Mouse (Mus musculus) brown adipose tissue, adult 24 weeks (tissue): ENCODE results near the gene Rab34. TPM values are rescaled to one million over a fixed set of nuclear protein-coding genes. Genes with fewer than 3 reads are reported as not detected.

ENCODE experiments used
- H3K27ac ChIP-seq: fragments of 200-500 bp; replicated peaks from 2 replicates; pipeline ENCODE4 v1.5.1; 2012; ENCODE audit warnings: low read depth, mild to moderate bottlenecking, low read length
- H3K4me1 ChIP-seq: fragments of 200-500 bp; 2 replicates; pipeline ENCODE4 v1.6.1; 2012; ENCODE audit warnings: low read length, mixed read lengths; ENCODE audit not compliant: control insufficient read depth, insufficient read depth, insufficient read length
- H3K4me3 ChIP-seq: fragments of 200-500 bp; 2 replicates; pipeline ENCODE4 v1.5.1; 2012; ENCODE audit warnings: low read depth, mild to moderate bottlenecking, low read length, moderate library complexity; ENCODE audit not compliant: insufficient read depth
- polyA plus RNA-seq: library from polyadenylated mRNA; stranded (reverse); fragments of >200 nt; gene quantifications from 2 replicates; pipeline ENCODE4 v1.2.4, GENCODE M21; 2012; ENCODE audit not compliant: missing spikeins, insufficient read depth, insufficient read length

The Rab34 gene
- polyA plus RNA-seq, 1 experiment: 78.8 TPM

- Histone ChIP-seq H3K27ac (no peak overlapping the region), H3K4me1 (no peaks in the 10 kb centered on the region), H3K4me3 (no peak overlapping the region)
These were observed 16.0 kb upstream of the Rab34 start for GRCm38 (mm10) chr11:78172034-78172747.

DNA sequence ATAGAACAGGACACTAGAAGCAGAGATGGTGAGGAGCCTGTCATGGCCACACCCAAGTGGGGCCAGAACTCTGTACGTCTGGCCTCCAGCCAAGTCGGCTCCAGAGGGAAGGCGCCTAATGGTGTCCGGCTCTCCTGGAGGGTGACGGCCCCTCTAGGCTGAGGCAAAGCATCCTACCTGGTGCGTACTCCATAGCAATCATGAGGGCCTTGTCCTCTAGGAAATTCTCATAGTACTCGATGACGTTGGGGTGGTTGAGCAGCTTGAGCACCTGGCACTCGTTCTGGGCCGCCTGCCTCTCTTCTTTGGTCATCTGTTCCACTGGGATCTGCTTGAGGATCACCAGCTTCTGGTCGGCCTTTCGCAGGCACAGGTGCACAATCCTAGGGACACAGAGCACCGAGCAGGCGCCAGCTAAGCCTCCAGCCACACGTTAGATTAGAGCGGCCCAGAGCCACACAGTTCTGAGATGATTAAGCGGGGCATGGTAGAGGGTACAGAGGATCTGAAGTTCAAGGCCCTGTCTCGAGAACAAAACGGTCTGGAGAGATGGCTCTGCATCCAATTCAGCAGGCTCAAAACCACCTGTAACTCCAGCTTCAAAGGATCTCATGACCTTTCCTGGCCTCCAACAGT is 15.4 kb upstream of the Rab34 start:
- no peak overlapping the region for H3K27ac ChIP-seq
- no peaks in the 10 kb centered on the region for H3K4me1 ChIP-seq
- no peak overlapping the region for H3K4me3 ChIP-seq

- H3K4me1 ChIP-seq: peaks cover 4% of the 10 kb centered on the region; the same call in 1 of the 2 replicates
- H3K4me3 ChIP-seq: no peak overlapping the region
- no peak overlapping the region for H3K27ac ChIP-seq
These were observed 13.7 kb upstream of the Rab34 start for GRCm38 (mm10) chr11:78174506-78174905.

DNA sequence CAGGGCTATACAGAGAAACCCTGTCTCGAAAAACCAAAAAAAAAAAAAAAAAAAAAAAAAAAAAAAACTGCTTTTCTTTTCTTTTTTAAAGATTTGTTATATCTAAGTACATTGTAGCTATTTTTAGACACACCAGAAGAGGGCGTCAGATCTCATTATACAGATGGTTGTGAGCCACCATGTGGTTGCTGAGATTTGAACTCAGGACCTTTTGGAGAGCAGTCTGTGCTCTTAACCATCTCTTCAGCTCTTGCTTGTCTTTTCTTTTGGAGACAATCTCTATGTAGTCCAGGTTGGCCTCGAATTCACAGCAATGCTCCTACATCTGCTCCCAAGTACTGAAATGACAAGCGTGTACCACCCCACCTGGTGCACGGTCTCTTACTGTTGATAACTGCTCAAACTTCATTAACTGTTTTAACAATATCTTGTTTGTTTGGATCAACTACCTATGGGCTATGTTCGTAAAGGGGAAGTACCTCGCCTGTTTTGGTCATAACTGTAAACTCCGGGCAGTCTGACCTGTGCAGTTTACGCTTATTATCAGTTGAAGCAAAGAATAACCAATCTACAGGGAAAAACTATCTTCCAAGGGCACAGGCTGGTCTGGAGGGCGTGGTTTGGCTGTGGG is 12.3 kb upstream of the Rab34 start:
- H3K27ac ChIP-seq: peak overlapping the region; percentile 11
- peaks cover 4% of the 10 kb centered on the region; the same call in 1 of the 2 replicates for H3K4me1 ChIP-seq
- H3K4me3 ChIP-seq: peak overlapping the region; percentile 95

DNA sequence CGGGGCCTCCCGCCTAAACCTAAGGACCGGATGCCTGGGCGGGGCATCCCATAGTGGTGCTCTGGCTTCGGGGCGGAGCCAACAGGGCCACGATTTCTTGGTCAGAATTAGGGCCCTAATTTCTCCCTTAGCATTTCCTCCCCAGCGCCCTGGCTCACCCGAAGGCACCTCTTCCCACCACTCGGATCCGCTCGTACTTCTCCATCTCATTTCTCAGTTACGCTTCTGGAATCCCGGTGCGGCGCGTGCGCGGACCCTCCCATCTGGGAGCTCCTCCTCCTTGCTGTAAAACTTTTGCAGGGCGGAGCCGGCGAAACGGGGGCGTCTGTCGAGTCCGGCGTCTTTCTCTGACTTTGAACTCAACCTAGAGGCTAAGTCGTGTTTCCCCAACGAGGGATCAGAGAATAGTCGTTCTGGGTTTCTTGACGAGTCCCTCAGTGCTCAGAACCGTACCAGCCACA is 11.8 kb upstream of the Rab34 start, which contains the start of the genes Nek8 and Tlcd1:
Nek8 (minus strand) TSS at position 274 of the 461 bp plus-strand sequence.
Tlcd1 (plus strand) TSS at position 310 of the 461 bp plus-strand sequence.
- Histone ChIP-seq H3K4me3 (peak within 1 kb of the TSS; percentile 95), H3K4me1 (peaks cover 4% of the 10 kb centered on the region; the same call in 1 of the 2 replicates), H3K27ac (peak within 1 kb of the TSS; percentile 91)

DNA sequence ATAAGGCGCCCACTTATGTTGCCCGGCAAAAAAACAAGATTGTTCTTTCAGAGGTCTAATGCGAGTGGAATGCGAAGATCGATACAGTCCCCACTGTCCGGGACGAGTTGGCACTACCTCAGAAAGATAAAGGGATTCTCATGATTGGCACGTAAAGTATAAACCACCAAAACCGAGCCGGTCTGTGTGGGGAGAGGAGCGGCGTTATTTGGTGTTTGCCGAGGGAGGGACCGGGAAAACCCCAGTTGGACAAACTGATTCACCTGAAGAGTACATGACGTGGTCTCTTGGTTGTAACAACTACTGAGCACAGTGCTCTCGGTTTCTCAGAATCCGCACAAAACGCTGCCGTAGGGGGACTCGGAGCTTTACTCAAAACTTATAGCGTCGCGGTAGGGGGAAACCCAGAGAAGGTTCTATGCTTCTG is 11.3 kb upstream of the Rab34 start:
- peak overlapping the region; percentile 95 for H3K4me3 ChIP-seq

GRCm38 (mm10) chr11:78177437-78177836 is 10.8 kb upstream of the Rab34 start:
- H3K4me3 ChIP-seq: peak overlapping the region; percentile 95
- 0 out of 2 replicates have a peak overlapping the region, but pooled peaks have one; percentile 4 for H3K27ac ChIP-seq

More for the DNA sequence above, 11.3 kb upstream of the Rab34 start:
- Histone ChIP-seq H3K4me1 (peaks cover 4% of the 10 kb centered on the region; the same call in 1 of the 2 replicates), H3K27ac (peak overlapping the region; percentile 44)

DNA sequence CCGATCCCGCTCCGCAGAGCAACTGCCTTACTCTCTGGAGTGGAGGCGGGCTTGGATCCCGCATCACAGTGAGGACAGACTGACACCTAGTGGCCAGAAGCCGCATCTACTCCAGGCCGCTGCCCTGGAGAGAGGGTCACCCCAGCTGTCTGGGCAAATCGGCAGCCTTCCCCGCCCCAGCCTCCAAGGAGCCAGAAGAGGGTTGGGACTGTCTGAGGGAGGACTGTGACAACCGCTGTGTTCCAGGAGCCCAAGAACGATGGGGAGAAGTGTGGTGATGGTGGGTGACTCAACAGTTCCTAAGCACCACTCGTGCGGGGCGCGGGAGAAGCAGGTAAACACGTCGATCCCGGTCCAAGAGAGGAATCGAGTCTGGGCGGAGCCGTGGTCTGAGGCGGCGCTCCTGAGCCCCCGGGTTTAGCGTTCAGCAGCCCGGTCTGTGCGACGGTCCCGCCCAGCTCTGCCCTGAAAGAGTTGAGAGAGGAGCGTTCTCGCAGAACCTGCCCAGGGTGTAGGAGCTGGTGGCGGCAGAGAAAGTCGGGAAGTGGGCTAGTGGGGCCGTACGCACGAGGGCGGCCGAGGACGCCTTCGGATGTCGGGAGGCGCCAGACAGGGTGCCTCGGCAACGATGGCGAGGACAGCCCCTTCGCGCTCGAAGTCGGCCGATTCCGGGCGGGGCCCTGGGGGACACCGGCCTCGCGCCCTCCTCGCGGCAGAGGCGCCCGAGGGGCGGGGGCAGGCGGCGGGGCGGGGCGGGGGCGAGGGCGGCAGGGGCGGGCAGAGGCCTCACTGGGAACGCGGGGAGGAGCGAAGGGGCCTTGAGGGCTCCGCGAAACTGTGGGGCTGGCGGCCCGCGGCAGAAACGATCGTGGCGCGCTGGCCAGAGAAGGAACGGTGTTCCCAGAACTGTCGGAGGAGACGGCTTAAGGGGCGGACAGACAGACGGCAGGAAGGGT is 10.0 kb upstream of the Rab34 start:
- Histone ChIP-seq H3K27ac (peak overlapping the region; percentile 69), H3K4me1 (peaks cover 4% of the 10 kb centered on the region; the same call in 1 of the 2 replicates), H3K4me3 (peak overlapping the region; percentile 95)

More at GRCm38 (mm10) chr11:78177437-78177836, 10.8 kb upstream of the Rab34 start:
- peaks cover 4% of the 10 kb centered on the region; the same call in 1 of the 2 replicates for H3K4me1 ChIP-seq

DNA sequence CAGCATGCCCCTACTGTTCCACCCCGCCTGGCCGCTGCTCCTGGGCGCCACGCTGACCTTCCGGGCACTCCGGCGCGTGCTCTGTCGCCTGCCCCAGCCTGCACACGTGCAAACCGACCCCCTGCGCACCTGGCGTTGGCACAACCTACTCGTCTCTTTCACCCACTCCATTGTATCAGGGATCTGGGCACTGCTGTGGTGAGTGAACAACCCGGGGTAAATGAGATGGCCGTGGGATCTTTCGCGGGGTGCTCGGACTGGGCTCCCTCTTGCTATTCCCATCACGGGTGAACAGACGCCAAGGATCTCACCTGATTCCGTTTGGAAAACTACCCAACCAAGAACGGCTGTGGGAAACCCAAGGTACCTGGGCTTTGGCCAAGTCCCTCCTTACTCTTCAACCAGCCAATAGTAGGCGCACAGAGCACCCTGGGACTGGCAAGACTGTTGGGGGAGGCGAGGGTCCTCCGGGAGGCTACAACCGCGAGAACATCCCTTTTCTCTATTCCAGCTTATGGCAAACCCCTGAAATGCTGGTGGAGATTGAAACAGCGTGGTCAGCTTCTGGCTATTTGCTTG is 9.3 kb upstream of the Rab34 start:
- H3K4me1 ChIP-seq: peaks cover 4% of the 10 kb centered on the region; the same call in 1 of the 2 replicates
- peak overlapping the region; percentile 66 for H3K4me3 ChIP-seq
- H3K27ac ChIP-seq: peak overlapping the region; percentile 69

DNA sequence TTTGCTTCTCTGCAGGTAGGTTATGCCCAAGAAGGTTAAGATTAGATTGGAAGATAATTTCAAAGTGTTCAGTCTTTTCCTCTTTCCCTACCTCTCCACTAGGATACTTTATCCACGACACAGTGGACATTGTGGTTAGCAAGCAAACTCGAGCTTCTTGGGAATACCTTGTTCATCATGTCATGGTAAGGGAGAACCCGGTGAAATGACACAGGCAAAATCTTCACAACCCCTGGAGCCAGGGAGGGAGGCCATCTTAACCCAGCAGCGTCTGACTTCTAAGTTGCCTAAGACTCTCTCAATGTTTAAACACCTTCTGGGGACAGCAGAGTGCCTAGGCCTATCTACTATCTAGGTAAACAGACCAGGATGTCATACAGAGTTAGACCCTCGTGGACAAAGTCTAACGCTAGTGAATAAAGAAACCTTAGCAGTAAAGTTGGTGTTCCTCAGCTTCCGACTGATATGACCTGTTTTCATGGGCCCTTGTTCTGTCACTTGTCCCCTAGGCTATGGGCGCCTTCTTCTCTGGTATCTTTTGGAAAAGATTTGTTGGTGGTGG is 8.7 kb upstream of the Rab34 start:
- Histone ChIP-seq H3K4me1 (peaks cover 4% of the 10 kb centered on the region; the same call in 1 of the 2 replicates), H3K4me3 (peak overlapping the region; percentile 66), H3K27ac (no peak overlapping the region)

GRCm38 (mm10) chr11:78180081-78180761 is 8.0 kb upstream of the Rab34 start:
- no peak overlapping the region for H3K4me3 ChIP-seq
- no peak overlapping the region for H3K27ac ChIP-seq
- peaks cover 4% of the 10 kb centered on the region; the same call in 1 of the 2 replicates for H3K4me1 ChIP-seq

DNA sequence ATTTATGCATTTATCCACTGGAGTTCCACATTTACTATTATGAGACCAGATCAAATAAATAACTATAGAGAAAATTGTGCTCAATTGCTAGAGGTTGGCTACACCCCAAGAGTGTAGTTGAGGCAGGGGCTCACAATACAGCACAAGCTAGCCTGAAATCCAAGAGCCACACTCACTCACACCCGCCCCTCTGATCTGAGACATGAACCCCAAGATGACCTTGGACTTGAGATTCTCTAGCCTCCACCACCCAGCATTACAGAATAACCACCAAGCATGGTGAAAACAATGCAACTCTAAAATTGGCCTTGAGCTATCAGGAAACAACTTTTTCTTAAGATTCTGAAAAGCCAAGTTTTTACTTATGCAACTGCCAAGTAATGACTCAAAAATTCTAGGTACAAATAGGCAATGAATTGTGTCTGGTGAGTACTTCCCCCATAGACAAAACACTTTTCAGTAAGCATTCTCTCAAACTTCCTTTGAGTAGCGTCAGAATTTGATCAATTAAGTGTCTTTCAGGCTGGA is 6.3 kb upstream of the Rab34 start:
- H3K4me3 ChIP-seq: peak overlapping the region; percentile 92; the same call in 1 of the 2 replicates
- H3K27ac ChIP-seq: no peak overlapping the region

GRCm38 (mm10) chr11:78182450-78182849 is 5.8 kb upstream of the Rab34 start:
- H3K27ac ChIP-seq: peak overlapping the region; percentile 94
- peaks cover 4% of the 10 kb centered on the region; the same call in 1 of the 2 replicates for H3K4me1 ChIP-seq
- peak overlapping the region; percentile 92 for H3K4me3 ChIP-seq

More for the DNA sequence above, 6.3 kb upstream of the Rab34 start:
- H3K4me1 ChIP-seq: peaks cover 4% of the 10 kb centered on the region; the same call in 1 of the 2 replicates
